Mouse (Mus musculus) left cerebral cortex, adult 9 months (tissue): ENCODE data around the gene 4930404N11Rik.

Source experiments
- DNase-seq, 2 experiments: peaks; one replicate each; pipeline ENCODE4 v3.0.0; 2022; ENCODE audit warnings: low spot score in 2 of 2

The 4930404N11Rik gene

DNA sequence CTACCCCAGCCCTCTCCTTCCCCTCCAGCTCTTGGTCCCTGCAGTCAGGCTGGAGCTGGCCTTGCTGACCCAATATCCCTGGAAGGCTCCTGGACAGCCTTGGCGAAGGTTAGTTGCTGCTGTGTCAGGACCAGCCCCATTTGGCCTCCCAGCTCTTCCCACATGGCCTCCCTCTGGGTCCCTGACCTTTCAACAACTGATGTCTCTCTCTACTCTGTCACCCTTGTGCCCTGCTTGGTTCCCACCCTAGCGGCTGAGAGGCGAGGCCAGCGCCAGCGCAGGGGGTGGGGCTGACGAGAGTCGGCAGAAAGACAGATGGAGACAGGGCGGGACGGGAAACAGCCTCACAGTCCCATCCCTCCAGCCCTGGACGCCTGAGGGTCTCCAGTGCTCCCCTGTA lies 37.2 kb downstream of the 4930404N11Rik start, which contains the start of gene Tbxa2r:
TSS of gene Tbxa2r (plus strand) at position 346 of the 400 bp plus-strand sequence.
- no peak for DNase-seq

DNA sequence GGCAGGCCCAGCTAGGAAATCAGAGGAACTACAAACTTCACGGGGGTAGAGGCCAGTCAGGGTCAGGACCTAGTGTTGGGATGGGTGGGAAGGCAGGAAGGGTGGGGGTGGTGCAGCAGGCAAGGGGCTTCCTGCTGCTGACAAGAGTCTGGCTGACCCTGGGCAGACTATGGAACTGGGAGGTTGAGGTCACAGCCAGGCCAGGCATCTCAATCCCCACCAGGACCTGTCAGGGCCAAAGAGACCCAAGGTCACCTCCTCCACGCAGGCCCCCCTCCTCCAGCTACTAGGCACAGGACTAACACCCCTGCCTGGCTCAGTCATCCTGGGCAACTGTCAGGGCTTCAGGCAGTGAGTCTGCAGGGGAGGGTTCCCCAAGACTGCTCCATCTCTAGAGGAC lies 37.7 kb downstream of the 4930404N11Rik start:
- DNase-seq, result no peak

DNA sequence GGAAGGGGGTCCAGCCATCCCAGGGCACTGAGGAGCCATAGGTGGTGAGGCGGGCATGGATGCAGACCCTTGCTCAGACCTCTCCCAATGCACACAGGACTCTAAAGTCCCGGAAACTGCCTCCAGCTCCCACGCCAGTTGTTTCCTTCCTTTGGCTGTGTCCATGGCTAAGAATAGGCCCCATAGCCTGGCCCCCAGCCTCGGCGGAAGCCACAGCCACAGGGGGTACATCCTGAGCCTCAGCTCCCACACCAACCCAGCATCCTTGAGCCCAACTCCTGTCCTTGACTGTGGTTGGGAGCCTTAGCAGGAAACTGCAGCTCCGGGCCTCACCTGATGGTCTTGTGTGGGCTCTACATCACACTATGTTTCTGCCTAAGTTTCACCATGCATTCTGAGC lies 38.8 kb downstream of the 4930404N11Rik start:
- DNase-seq, result no peak

DNA sequence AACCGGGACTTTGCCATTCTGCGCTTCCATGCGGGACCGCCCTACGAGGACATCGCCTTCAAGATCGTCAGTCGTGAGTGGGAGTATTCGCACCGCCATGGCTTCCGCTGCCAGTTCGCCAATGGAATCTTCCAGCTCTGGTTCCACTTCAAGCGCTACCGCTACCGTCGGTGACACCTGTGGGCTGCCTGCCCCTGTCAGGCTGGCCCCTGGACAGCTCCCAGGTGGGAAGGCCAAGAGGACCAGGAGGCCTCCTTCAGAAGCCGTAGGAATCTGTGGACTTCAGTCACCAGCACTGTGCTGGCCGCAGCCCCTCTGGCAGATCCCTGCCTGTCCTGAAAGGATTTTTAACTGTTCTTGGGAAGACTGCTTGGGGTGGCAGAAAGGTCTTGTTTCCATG lies 39.8 kb downstream of the 4930404N11Rik start:
- no peak for DNase-seq

DNA sequence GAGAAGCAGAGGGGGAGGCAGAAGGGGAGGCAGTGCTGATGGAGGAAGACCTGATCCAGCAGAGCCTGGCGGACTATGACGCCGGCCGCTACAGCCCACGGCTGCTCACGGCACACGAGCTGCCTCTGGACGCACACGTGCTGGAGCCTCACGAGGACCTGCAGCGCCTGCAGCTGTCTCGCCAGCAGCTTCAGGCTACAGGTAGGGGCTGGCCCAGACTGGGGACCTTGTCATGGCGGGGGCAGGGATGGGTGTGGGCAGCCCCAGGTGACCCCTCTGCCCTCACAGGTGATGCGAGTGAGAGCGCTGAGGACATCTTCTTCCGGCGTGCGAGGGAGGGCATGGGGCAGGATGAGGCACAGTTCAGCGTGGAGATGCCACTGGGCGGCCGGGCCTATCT lies 40.4 kb downstream of the 4930404N11Rik start:
- no peak for DNase-seq

DNA sequence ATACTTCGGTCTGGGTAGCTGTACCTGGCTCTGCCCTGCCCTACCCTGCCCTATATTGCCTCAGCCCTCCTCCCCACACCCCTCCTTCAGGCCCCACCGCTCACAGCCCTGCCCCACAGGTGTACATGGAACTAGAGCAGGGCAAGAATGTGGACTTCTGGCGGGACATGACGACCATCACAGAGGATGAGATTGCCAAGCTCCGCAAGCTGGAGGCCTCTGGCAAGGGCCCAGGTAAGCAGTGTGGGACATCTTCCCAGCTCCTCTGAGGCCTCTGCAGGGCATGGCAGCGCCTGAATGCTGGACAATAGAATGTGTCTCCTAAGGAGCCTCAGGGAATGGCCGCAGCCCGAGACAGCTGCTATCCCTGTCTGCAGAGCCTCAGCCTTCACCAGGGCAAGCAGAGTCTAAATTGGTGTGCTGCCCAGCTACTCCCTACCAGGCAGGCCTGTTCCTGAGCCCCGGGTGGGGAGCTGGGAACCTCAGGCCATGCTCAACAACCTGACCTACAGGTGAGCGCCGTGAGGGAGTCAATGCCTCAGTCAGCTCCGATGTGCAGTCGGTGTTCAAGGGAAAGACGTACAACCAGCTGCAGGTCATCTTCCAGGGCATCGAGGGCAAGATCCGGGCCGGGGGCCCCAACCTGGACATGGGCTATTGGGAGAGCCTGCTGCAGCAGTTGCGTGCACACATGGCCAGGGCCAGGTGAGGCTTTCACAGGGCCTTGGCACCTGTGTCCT lies 41.7 kb downstream of the 4930404N11Rik start:
- DNase-seq, result no peak

DNA sequence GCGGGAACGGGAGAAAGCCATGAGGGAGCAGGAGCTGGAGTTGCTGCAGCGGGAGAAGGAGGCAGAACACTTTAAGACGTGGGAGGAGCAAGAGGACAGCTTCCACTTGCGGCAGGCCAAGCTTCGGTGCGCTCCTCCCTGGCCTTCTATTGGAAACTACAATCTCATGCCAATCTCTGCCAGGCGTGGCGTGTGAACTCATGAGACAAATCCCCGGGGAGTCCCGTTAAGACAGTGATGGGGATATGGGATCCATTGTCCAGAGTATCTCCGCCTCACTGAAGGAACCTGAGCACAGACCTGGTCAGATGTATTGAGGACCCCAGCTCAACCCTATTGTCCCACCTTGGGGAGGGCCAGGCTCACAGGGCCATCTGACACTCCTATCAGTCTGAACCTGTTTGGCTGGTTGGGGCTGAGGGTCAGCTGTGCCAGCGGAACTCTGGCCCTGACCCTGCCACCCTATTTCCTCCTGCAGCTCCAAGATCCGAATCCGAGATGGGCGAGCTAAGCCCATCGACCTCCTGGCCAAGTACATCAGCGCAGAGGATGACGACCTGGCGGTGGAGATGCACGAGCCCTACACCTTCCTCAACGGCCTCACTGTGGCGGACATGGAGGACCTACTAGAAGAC lies 42.4 kb downstream of the 4930404N11Rik start:
- DNase-seq, result no peak

DNA sequence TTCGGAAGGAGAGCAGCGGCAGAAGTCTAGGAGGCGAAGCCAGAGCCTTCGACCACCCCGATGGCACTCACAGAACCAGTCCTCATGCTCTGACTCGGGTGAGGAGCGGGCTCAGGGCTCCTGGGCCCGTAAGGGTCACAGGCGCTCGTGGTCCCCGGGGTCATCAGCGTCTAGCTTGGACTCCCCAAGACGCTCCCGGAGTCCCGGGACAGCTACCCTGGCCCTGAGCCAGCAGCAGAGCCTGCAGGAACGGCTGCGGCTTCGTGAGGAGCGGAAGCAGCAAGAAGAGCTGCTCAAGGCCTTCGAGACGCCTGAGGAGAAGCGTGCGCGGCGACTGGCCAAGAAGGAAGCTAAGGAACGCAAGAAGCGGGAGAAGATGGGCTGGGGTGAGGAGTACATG lies 43.2 kb downstream of the 4930404N11Rik start:
- no peak for DNase-seq

DNA sequence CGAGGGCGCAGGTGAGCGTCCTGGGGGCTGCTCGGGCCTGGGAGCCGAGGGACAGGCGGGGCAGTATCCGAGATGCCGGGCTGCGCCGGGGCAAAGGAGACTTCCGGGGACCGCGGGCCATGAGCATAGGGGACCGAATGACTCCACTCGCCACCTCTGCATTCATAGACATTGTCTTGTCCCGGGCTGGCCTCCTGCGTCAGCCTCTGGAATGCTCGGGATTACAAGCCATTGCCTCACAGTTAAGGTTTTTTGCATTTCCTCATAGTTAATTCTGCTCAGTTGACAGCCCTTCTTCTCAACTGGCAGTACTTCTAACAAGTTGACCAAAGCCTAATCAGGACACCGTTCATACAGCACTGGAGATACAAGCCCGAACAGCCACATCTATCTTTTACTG lies 44.2 kb downstream of the 4930404N11Rik start:
- DNase-seq, result no peak

DNA sequence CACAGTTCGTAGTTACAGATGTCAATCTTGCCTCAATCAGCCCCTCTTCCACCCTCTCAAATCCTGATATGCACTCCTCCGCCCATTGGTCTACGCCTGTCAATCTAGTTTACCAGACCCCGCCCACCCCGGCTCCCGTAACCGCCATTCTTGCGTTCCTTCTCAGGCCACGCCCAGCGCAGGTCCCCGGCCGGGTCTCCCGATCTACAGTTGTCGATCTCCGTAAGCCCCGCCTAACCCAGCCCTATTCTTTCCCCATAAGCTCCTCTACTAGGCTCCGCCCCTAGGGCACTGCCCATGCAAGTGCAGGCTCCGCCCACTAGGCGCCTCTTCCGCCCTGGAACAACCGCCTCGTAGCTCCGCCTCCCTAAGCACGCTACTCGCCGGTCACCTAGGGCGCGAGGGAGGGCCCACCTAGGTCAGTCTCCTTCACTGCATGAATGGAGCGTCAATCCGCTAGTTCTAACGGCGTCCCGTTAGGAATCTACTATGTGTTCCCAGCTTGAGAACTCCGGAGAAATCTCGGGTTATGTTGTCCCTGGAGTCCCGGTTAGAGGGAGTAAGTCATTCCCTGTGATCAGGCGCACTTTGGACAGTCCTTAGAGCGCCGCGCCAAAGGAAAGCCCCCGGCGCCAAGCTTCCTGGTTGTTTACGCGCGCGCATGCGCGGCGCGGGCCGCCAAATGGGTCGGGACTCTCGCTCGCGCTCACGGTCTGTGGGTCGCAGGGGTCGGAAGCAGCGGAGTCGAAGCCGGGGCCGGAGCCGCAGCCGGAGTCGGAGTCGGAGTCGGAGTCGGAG lies 44.9 kb downstream of the 4930404N11Rik start, which contains the start of gene Cactin:
TSS of gene Cactin (plus strand) at position 554 of the 798 bp plus-strand sequence.
- peak; percentile 99 to 100 for DNase-seq

DNA sequence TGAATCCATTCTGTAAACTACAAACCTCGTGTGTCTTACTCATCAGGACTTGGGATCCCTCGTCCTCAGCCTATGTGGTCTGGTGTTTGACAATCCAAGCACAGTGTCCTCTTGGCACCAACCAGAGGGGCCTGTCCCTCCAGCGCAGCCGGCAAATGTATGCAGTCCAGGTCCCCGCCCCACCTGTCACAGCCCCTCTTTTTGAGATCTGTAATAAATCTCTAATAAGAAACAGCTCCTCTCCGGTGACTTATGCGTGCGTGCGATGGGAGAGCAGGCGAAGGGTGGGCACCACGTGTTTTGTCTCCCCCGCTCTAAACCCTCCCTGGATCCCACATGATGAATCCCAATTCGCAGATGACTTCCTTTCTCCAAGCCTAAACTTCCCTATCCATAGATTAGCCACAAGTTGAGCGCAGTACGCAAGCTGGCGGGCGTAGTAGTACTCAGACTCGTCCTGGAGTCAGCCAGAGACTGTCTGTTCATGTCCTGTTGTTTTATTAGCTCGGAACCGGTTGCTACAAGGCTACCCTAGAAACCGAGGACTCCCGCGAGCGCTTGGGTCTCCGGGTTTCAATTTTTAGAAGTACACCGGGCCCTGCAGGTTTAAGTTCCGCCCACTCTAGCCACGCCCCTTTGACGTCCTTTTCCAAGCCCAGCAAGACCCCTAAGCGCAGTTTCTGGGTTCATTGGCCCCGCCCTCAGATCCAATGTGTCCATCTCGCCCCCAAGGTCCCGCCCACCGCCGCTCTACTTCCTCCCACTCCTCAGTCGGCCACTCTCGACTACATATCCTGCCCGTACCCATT lies 45.7 kb downstream of the 4930404N11Rik start:
- DNase-seq, result no peak

DNA sequence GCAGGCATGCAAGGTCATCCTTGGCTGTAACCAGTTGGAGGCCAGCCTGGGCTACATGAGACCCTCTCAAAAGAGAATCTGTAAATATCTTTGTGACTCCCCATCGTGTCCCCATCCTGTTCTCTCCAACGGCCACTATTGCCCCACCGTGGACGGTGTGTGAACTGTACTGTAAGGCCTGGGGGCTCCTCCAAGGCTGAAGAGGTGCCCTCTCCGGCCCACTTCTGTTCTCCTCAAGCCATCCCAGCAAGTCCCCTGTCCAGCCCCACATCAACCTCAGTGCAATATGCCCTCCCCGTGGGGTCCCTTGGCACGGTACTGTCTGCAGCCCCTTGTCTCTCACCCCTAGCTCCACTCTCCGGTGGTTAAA lies 46.3 kb downstream of the 4930404N11Rik start:
- DNase-seq, result no peak

DNA sequence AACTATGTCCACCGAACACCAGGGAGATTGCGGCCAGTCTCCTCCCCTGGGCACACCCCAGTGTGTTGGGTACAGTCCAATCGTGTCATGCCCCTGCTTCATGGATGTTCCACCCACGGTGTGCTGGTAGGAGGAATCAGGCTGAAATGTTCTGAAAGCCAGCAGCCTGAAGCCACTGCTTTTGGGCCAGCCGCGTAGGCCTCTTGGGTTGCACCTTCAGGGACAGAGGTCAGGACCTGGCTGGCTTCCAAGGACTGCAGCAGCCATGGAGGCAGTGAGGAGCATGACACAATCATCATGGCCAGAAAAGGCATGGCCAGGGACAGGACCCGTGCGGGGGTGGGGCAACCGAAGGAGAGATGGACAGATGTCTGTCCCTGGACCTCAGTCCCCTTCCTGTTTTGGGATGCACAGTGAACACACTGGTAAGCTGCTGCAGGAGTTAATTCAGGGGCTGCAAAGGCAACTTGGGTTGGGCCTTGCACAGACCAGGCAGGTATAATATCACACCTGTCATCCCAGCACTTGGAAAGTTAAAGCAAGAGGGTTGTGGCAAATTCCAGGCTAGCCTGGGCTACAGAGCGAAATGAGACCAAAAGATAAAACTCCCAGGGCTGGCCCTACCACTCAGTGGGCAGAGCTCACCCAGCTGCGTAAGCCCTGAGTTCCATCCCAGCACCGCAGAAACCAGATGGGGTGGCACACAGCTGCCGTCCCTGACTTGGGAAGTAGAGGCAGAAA lies 46.9 kb downstream of the 4930404N11Rik start:
- no peak for DNase-seq

DNA sequence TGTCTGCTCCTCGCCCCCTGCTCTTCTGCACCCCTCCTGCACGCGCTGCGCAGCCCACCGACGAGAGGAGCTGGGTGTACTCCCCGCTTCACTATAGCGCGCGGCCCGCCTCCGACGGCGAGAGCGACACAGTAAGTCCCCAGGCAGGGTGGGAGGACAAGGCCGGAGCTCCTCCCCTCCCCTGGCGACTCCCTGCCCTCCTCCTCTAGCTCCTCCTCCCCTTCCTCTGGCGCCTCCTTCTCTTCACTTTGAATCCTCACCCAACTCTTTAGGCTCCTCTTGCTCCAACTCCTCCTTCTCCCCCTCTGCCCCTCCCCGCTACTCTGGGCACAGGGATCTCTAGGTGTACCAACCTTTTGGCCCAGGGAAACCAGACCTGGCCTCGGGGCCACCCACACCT lies 48.3 kb downstream of the 4930404N11Rik start:
- DNase-seq, result no peak

DNA sequence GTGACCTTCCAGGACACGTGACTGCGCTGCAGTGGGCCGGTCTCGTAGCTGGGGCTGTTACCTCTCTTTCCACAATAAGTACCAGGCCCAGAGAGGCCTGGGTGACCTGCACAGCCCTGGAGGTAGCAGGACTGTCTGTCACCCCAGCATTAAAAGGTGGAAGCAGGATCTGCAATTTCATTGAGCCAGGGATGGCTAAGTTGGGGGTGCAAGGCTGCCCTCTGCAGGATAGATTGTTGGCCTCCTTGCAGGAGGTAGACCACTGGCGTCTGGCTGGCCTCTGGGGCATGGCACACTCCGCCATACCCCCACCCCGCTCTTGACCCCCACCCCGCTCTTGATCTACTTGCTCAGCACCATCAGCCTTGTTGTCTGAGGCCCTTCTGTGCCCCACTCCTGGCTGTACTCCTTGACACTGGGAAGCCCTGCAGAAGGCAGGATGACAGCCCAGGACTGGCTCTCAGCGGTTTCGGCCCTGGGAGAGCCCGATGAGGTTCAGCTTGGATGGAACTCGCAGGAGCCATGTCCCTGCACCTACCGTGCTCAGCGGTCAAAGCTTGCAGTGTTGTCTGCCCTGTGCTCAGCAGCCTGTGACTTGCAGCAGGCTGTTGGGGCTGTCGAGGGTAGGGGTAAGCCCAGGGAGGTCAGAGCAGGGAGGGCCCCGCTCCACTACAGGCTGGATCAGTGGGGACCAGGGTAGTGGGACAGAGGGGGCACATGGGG lies 49.1 kb downstream of the 4930404N11Rik start:
- DNase-seq, result no peak

DNA sequence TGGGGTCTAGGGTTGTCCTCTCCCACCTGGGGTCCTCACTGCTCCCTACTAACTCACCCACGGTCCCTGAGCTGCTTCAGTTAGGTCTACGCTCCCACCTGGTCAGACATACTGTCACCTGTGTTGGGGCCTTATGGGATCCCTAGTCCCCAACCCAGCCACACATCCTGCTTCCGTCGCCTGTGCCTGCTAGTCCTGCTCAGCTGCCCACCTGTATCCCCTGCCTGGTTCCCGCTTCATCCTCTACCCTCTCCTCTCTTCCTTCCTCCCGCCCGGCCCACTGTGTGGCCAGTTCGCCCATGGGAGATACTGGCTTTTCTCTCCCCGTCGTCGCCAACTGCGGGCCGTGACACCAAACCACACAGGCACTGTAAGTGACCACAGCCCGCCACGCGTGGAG lies 50.0 kb downstream of the 4930404N11Rik start:
- no peak for DNase-seq

DNA sequence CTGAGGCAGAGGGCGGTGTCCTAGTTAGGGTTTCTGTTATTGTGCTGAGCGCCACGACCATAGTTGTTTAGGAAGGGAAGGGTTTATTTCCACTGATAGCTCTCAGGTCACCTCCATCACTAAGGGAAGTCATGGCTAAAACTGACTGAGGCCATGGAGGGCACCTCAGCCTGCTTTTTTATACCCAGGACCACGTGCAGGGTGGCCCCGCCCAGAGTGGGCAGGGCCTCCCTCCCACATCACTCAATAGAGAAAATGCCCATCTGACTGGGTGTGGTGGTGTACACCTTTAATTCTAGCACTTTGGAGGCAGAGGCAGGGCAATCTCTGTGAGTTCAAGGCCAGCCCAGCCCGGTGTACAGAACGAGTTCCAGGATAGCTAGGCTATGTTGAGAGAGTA lies 51.4 kb downstream of the 4930404N11Rik start:
- no peak for DNase-seq

DNA sequence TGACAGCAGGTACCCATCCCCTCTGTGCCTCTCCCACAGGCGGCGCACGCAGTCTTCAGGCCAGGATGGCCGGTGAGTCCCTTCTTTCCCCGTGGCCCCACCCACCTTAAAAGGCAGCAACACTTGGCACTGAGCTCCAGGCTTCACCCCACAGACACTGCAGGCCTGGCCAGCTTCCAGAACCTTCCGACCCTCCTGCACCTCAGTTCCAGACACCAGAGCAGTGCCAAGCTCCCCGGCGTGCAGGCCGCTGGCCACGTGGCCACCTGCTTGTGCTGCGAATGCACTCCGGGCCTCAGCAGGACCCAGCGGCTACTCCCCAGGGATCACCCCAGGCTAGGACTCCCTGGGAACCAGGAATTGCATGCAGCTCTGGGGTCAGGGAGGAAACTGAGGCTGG lies 52.0 kb downstream of the 4930404N11Rik start:
- DNase-seq, result no peak
